In genomic region chr8:119802592-119802991, GRCm38 (mm10) we compare ENCODE assay signal across 14 mouse cellular contexts. TPM values are rescaled to one million over a fixed set of nuclear protein-coding genes. Genes with fewer than 3 reads are reported as not detected.
A peak's percentile ranks its signal among the peaks of the same experiment; 100 is the strongest.
DNase-seq lines count a peak whose midpoint lies in the region; ATAC-seq and TF ChIP-seq lines count a peak whose summit lies in the region.
"Had no signal": no experiment of that assay in that cellular context is flagged by ENCODE, and none has a peak within 500 bp of the region (broad histone marks: within the 10 kb centered on the region; RNA-seq: fewer than 3 reads in every experiment).

No protein-coding gene starts in this region.

- peak; percentile 38 for DNase-seq in hindbrain, embryonic 11.5 days (ENCODE audit: low spot score)
- no peak for DNase-seq in midbrain, postnatal 0 days (ENCODE audit: low spot score)
- DNase-seq in midbrain, embryonic 14.5 days = no peak
- DNase-seq in R1 (ENCODE audit: low read depth, low spot score) = peak; percentile 89
- peak; percentile 51 for DNase-seq in splenic B cell, adult 2 months (ENCODE audit: low read depth, low spot score)
- DNase-seq in left cerebral cortex, postnatal 36 days (ENCODE audit: low spot score in 2 of 2) = no peak
- DNase-seq: adrenal gland, postnatal 25 days; cerebellum, adult 9-10 months; right cerebral cortex, postnatal 4 days had no signal

- H3K4me1 ChIP-seq in hindbrain, embryonic 11.5 days (replicated peaks; ENCODE audit: control insufficient read depth, insufficient read depth, low read length) = peaks cover 4% of the 10 kb centered on the region
- peaks cover 58% of the 10 kb centered on the region for H3K4me1 ChIP-seq in hindbrain, embryonic 13.5 days (replicated peaks)
- peaks cover 24% of the 10 kb centered on the region for H3K4me1 ChIP-seq in midbrain, postnatal 0 days (ENCODE audit: insufficient read depth, low read length)
- H3K4me1 ChIP-seq in midbrain, embryonic 14.5 days (ENCODE audit: control insufficient read depth, insufficient read depth, low read length) = peaks cover 28% of the 10 kb centered on the region
- H3K4me1 ChIP-seq in heart, embryonic 11.5 days (ENCODE audit: control insufficient read depth, insufficient read depth, low read length) = peaks cover 10% of the 10 kb centered on the region

- no peak overlapping the region for H3K27ac ChIP-seq in hindbrain, embryonic 11.5 days (ENCODE audit: low read depth, low read length)
- H3K27ac ChIP-seq in hindbrain, embryonic 13.5 days = no peak overlapping the region
- no peak overlapping the region for H3K27ac ChIP-seq in midbrain, postnatal 0 days (ENCODE audit: low read depth, low read length)
- H3K27ac ChIP-seq in midbrain, embryonic 14.5 days (replicated peaks; ENCODE audit: low read depth, low read length) = no peak overlapping the region
- no peak overlapping the region for H3K27ac ChIP-seq in heart, embryonic 11.5 days (ENCODE audit: low read depth, low read length)
- H3K27ac ChIP-seq: embryonic facial prominence, embryonic 13.5 days; hindbrain, embryonic 15.5 days; limb, embryonic 13.5 days had no signal

- TF ChIP-seq CTCF in midbrain, postnatal 0 days (IDR thresholded peaks at IDR 0.05) = peak; percentile 57

- no peak overlapping the region for H3K4me3 ChIP-seq in hindbrain, embryonic 11.5 days (ENCODE audit: low read depth, low read length)
- no peak overlapping the region for H3K4me3 ChIP-seq in hindbrain, embryonic 13.5 days
- no peak overlapping the region for H3K4me3 ChIP-seq in midbrain, postnatal 0 days (ENCODE audit: low read depth, low read length)
- no peak overlapping the region for H3K4me3 ChIP-seq in midbrain, embryonic 14.5 days (replicated peaks; ENCODE audit: low read depth, low read length)
- no peak overlapping the region for H3K4me3 ChIP-seq in heart, embryonic 11.5 days (ENCODE audit: low read depth, low read length)
- H3K4me3 ChIP-seq: embryonic facial prominence, embryonic 13.5 days; hindbrain, embryonic 15.5 days; limb, embryonic 13.5 days had no signal

- H3K4me2 ChIP-seq in hindbrain, embryonic 11.5 days (replicated peaks; ENCODE audit: low read depth, low read length) = no peak overlapping the region
- no peak overlapping the region for H3K4me2 ChIP-seq in hindbrain, embryonic 13.5 days
- no peak overlapping the region for H3K4me2 ChIP-seq in midbrain, postnatal 0 days (ENCODE audit: low read depth, low read length, poor library complexity, severe bottlenecking)
- H3K4me2 ChIP-seq in midbrain, embryonic 14.5 days (ENCODE audit: low read length) = no peak overlapping the region
- no peak overlapping the region for H3K4me2 ChIP-seq in heart, embryonic 11.5 days
- H3K4me2 ChIP-seq: embryonic facial prominence, embryonic 13.5 days; hindbrain, embryonic 15.5 days; limb, embryonic 13.5 days had no signal

- H3K9me3 ChIP-seq in hindbrain, embryonic 11.5 days (ENCODE audit: control insufficient read depth, low read length) = no peaks in the 10 kb centered on the region
- no peaks in the 10 kb centered on the region for H3K9me3 ChIP-seq in hindbrain, embryonic 13.5 days
- H3K9me3 ChIP-seq in midbrain, postnatal 0 days (ENCODE audit: low read length) = no peaks in the 10 kb centered on the region
- no peaks in the 10 kb centered on the region for H3K9me3 ChIP-seq in midbrain, embryonic 14.5 days (ENCODE audit: control insufficient read depth, low read length)
- no peaks in the 10 kb centered on the region for H3K9me3 ChIP-seq in heart, embryonic 11.5 days (replicated peaks; ENCODE audit: control insufficient read depth, low read length)
- H3K9me3 ChIP-seq: embryonic facial prominence, embryonic 13.5 days; hindbrain, embryonic 15.5 days; limb, embryonic 13.5 days had no signal

- WGBS in hindbrain, embryonic 11.5 days = 83% methylated on average over 1 of the region's 1 CpGs
- WGBS in hindbrain, embryonic 13.5 days = 96% methylated on average over 1 of the region's 1 CpGs
- WGBS in midbrain, postnatal 0 days = 100% methylated on average over 1 of the region's 1 CpGs
- WGBS in midbrain, embryonic 14.5 days = 93% methylated on average over 1 of the region's 1 CpGs
- WGBS in heart, embryonic 11.5 days (ENCODE audit: insufficient replicate concordance) = 89% methylated on average over 1 of the region's 1 CpGs

- H3K36me3 ChIP-seq in hindbrain, embryonic 11.5 days (ENCODE audit: control insufficient read depth, insufficient read depth, low read length) = no peaks in the 10 kb centered on the region
- H3K36me3 ChIP-seq in hindbrain, embryonic 13.5 days = no peaks in the 10 kb centered on the region; the same call in 1 of the 2 replicates
- H3K36me3 ChIP-seq in midbrain, postnatal 0 days (ENCODE audit: insufficient read depth, low read length) = peaks cover 4% of the 10 kb centered on the region; the same call in 1 of the 2 replicates
- H3K36me3 ChIP-seq in midbrain, embryonic 14.5 days (ENCODE audit: control insufficient read depth, insufficient read depth, low read length) = no peaks in the 10 kb centered on the region
- H3K36me3 ChIP-seq in splenic B cell, adult 2 months (ENCODE audit: control insufficient read depth, insufficient read depth, low read length, poor library complexity, severe bottlenecking) = no peaks in the 10 kb centered on the region
- no peaks in the 10 kb centered on the region for H3K36me3 ChIP-seq in heart, embryonic 11.5 days (ENCODE audit: control insufficient read depth, insufficient read depth, low read length)
- H3K36me3 ChIP-seq: embryonic facial prominence, embryonic 13.5 days; hindbrain, embryonic 15.5 days; limb, embryonic 13.5 days had no signal

- H3K27me3 ChIP-seq in hindbrain, embryonic 11.5 days (ENCODE audit: control insufficient read depth, insufficient read depth, low read length) = no peaks in the 10 kb centered on the region
- no peaks in the 10 kb centered on the region for H3K27me3 ChIP-seq in hindbrain, embryonic 13.5 days
- H3K27me3 ChIP-seq in midbrain, postnatal 0 days (ENCODE audit: insufficient read depth, low read length) = no peaks in the 10 kb centered on the region
- H3K27me3 ChIP-seq in midbrain, embryonic 14.5 days (ENCODE audit: control insufficient read depth, insufficient read depth, low read length) = no peaks in the 10 kb centered on the region
- H3K27me3 ChIP-seq in splenic B cell, adult 2 months (ENCODE audit: control insufficient read depth, insufficient read depth, low read length, poor library complexity, severe bottlenecking) = no peaks in the 10 kb centered on the region
- no peaks in the 10 kb centered on the region for H3K27me3 ChIP-seq in heart, embryonic 11.5 days (ENCODE audit: control insufficient read depth, insufficient read depth, low read length)
- H3K27me3 ChIP-seq: embryonic facial prominence, embryonic 13.5 days; hindbrain, embryonic 15.5 days; limb, embryonic 13.5 days had no signal

- no peak for ATAC-seq in hindbrain, embryonic 11.5 days (ENCODE audit: low FRiP score)
- no peak for ATAC-seq in hindbrain, embryonic 13.5 days (ENCODE audit: low FRiP score)
- no peak for ATAC-seq in midbrain, postnatal 0 days (ENCODE audit: low FRiP score)
- ATAC-seq in midbrain, embryonic 14.5 days (ENCODE audit: low FRiP score, low TSS enrichment) = no peak
- no peak for ATAC-seq in heart, embryonic 11.5 days (replicated peaks; ENCODE audit: insufficient number of reproducible peaks, low FRiP score, low TSS enrichment)

- no peak overlapping the region for H3K9ac ChIP-seq in hindbrain, embryonic 11.5 days (ENCODE audit: low read depth, low read length)
- no peak overlapping the region for H3K9ac ChIP-seq in hindbrain, embryonic 13.5 days
- no peak overlapping the region for H3K9ac ChIP-seq in midbrain, postnatal 0 days (replicated peaks; ENCODE audit: low read length, poor library complexity, severe bottlenecking)
- H3K9ac ChIP-seq in midbrain, embryonic 14.5 days (replicated peaks; ENCODE audit: low read length) = no peak overlapping the region
- H3K9ac ChIP-seq in heart, embryonic 11.5 days (ENCODE audit: low read depth, low read length) = no peak overlapping the region
- H3K9ac ChIP-seq: embryonic facial prominence, embryonic 13.5 days; hindbrain, embryonic 15.5 days; limb, embryonic 13.5 days had no signal

- intact Hi-C loops in left cerebral cortex, postnatal 36 days (cut with DNase I) = no loop called here

RNA-seq across cellular contexts. Expression of gene Tldc1, which starts 24.4 kb away (rescaled TPM):
- 7.8 and 8.5 TPM in 2 replicates for polyA plus RNA-seq in hindbrain, embryonic 11.5 days (2014; fragmentation: Nextera tagmentation; extraction: Ambion mirVana)
- polyA plus RNA-seq in hindbrain, embryonic 13.5 days (2015; fragmentation: Nextera tagmentation; extraction: Ambion mirVana) = 11.8 and 12.8 TPM in 2 replicates
- total RNA-seq in midbrain, postnatal 0 days (2014; rRNA removed) = 18.5 and 20.4 TPM in 2 replicates
- 6.7 and 7.4 TPM in 2 replicates for polyA plus RNA-seq in midbrain, postnatal 0 days (2015; fragmentation: Nextera tagmentation; extraction: Ambion mirVana)
- 5.8 and 6.3 TPM in 2 replicates for polyA plus RNA-seq in midbrain, embryonic 14.5 days (2014; fragmentation: Nextera tagmentation; extraction: Ambion mirVana)
- total RNA-seq in left cerebral cortex, postnatal 36 days (2021) = 10 to 100 TPM; 14.3 to 14.5 TPM
- 10.2 and 12.9 TPM in 2 replicates for polyA plus RNA-seq in heart, embryonic 11.5 days (2014; fragmentation: Nextera tagmentation; extraction: Ambion mirVana)

RNA-seq across cellular contexts. Expression of gene Cotl1, which starts 37.8 kb away (rescaled TPM):
- 458 and 496 TPM in 2 replicates for polyA plus RNA-seq in hindbrain, embryonic 11.5 days (2014; fragmentation: Nextera tagmentation; extraction: Ambion mirVana)
- 98.1 and 106 TPM in 2 replicates for polyA plus RNA-seq in hindbrain, embryonic 13.5 days (2015; fragmentation: Nextera tagmentation; extraction: Ambion mirVana)
- total RNA-seq in midbrain, postnatal 0 days (2014; rRNA removed) = 223 and 238 TPM in 2 replicates
- 112 and 119 TPM in 2 replicates for polyA plus RNA-seq in midbrain, postnatal 0 days (2015; fragmentation: Nextera tagmentation; extraction: Ambion mirVana)
- 291 and 381 TPM in 2 replicates for polyA plus RNA-seq in midbrain, embryonic 14.5 days (2014; fragmentation: Nextera tagmentation; extraction: Ambion mirVana)
- 10 to 100 TPM; 56.9 to 57.0 TPM for total RNA-seq in left cerebral cortex, postnatal 36 days (2021)
- polyA plus RNA-seq in heart, embryonic 11.5 days (2014; fragmentation: Nextera tagmentation; extraction: Ambion mirVana) = 110 and 142 TPM in 2 replicates

RNA-seq across cellular contexts. Expression of gene Klhl36, which starts 59.5 kb away (rescaled TPM):
- polyA plus RNA-seq in hindbrain, embryonic 11.5 days (2014; fragmentation: Nextera tagmentation; extraction: Ambion mirVana) = 9.2 and 9.3 TPM in 2 replicates
- 14.6 and 14.8 TPM in 2 replicates for polyA plus RNA-seq in hindbrain, embryonic 13.5 days (2015; fragmentation: Nextera tagmentation; extraction: Ambion mirVana)
- 28.2 and 31.0 TPM in 2 replicates for total RNA-seq in midbrain, postnatal 0 days (2014; rRNA removed)
- 19.5 and 21.0 TPM in 2 replicates for polyA plus RNA-seq in midbrain, postnatal 0 days (2015; fragmentation: Nextera tagmentation; extraction: Ambion mirVana)
- 14.0 and 18.1 TPM in 2 replicates for polyA plus RNA-seq in midbrain, embryonic 14.5 days (2014; fragmentation: Nextera tagmentation; extraction: Ambion mirVana)
- 1 to 10 TPM; 6.9 to 7.5 TPM for total RNA-seq in left cerebral cortex, postnatal 36 days (2021)
- 8.6 and 8.9 TPM in 2 replicates for polyA plus RNA-seq in heart, embryonic 11.5 days (2014; fragmentation: Nextera tagmentation; extraction: Ambion mirVana)

Comparison
In these comparisons a context has a peak if more than half of its experiments do, and no peak if none do; other contexts are left out.
1. DNase-seq: peak in hindbrain, embryonic 11.5 days (single experiment), R1 (single experiment) and splenic B cell, adult 2 months (single experiment); none in midbrain, postnatal 0 days (single experiment), midbrain, embryonic 14.5 days (single experiment) and left cerebral cortex, postnatal 36 days (0 of 2).